Mouse (Mus musculus): Measurements from ENCODE around the gene Camk2b. TPM values are rescaled to one million over a fixed set of nuclear protein-coding genes. Genes with fewer than 3 reads are reported as not detected.

Camk2b gene
- polyA plus RNA-seq (2015; fragmentation: Nextera tagmentation; extraction: Ambion mirVana) = 86.4 and 93.6 TPM in 2 replicates

GRCm38 (mm10) chr11:6066176-6066575, at the start of gene Camk2b:
Camk2b (minus strand) TSS chr11:6066362.

GRCm38 (mm10) chr11:5955546-5956276, 110.5 kb downstream of the Camk2b start, which contains the start of gene Ykt6:
Ykt6 (plus strand) TSS chr11:5955693.

GRCm38 (mm10) chr11:5949586-5950352, 116.4 kb downstream of the Camk2b start, which contains the start of gene Gck:
Gck (minus strand) TSS chr11:5950081.

Other genes starting within 250 kb of the Camk2b start
- 3.2 and 3.7 TPM in 2 replicates for gene Polm, start 228.3 kb downstream of the Camk2b start, polyA plus RNA-seq (2015; fragmentation: Nextera tagmentation; extraction: Ambion mirVana)
- gene Aebp1, start 204.4 kb downstream of the Camk2b start, polyA plus RNA-seq (2015; fragmentation: Nextera tagmentation; extraction: Ambion mirVana) = 21.6 and 28.4 TPM in 2 replicates
- 55.5 and 56.7 TPM in 2 replicates for gene Pold2, start 188.1 kb downstream of the Camk2b start, polyA plus RNA-seq (2015; fragmentation: Nextera tagmentation; extraction: Ambion mirVana)
- gene Myl7, start 167.6 kb downstream of the Camk2b start, polyA plus RNA-seq (2015; fragmentation: Nextera tagmentation; extraction: Ambion mirVana) = 0.54 and 1.5 TPM in 2 replicates
- 0.26 and 0.28 TPM in 2 replicates for gene Gck, start 116.3 kb downstream of the Camk2b start, polyA plus RNA-seq (2015; fragmentation: Nextera tagmentation; extraction: Ambion mirVana)
- 21.4 and 26.2 TPM in 2 replicates for gene Ykt6, start 110.7 kb downstream of the Camk2b start, polyA plus RNA-seq (2015; fragmentation: Nextera tagmentation; extraction: Ambion mirVana)
- 0.13 and 0.32 TPM in 2 replicates for gene A730071L15Rik, start 133.7 kb upstream of the Camk2b start, polyA plus RNA-seq (2015; fragmentation: Nextera tagmentation; extraction: Ambion mirVana)
- 27.7 and 30.1 TPM in 2 replicates for gene Nudcd3, start 134.1 kb upstream of the Camk2b start, polyA plus RNA-seq (2015; fragmentation: Nextera tagmentation; extraction: Ambion mirVana)
- 0.07 TPM in 1 of 2 replicates, not detected in the other for gene Npc1l1, start 163.8 kb upstream of the Camk2b start, polyA plus RNA-seq (2015; fragmentation: Nextera tagmentation; extraction: Ambion mirVana)
- 46.7 and 50.0 TPM in 2 replicates for gene Ddx56, start 201.4 kb upstream of the Camk2b start, polyA plus RNA-seq (2015; fragmentation: Nextera tagmentation; extraction: Ambion mirVana)
- gene Tmed4, start 208.5 kb upstream of the Camk2b start, polyA plus RNA-seq (2015; fragmentation: Nextera tagmentation; extraction: Ambion mirVana) = 98.0 and 103 TPM in 2 replicates
- 142 and 144 TPM in 2 replicates for gene Ogdh, start 225.3 kb upstream of the Camk2b start, polyA plus RNA-seq (2015; fragmentation: Nextera tagmentation; extraction: Ambion mirVana)